Mouse (Mus musculus) liver, postnatal 0 days (tissue): ENCODE results near the gene Mov10. TPM values are rescaled to one million over a fixed set of nuclear protein-coding genes. Genes with fewer than 3 reads are reported as not detected.
A peak's percentile ranks its signal among the peaks of the same experiment; 100 is the strongest.
"Not testable (repeated sequence)": the region's sequence is repeated elsewhere in the genome, so short reads cannot be mapped to it uniquely, and the experiment has no call there.

Experiments
- ATAC-seq: fragments of 200-750 bp; cut with Nextera tagmentation; 2 replicates; pipeline ENCODE4 v1.8.0; 2017; ENCODE audit warnings: mild to moderate bottlenecking, moderate library complexity
- DNase-seq: peaks from one replicate; pipeline ENCODE4 v3.0.0-alpha.2; 2016
- H3K27ac ChIP-seq: fragments of 300-500 bp; sonication (generic); 2 replicates; pipeline ENCODE4 v1.5.1; 2014; ENCODE audit warnings: antibody characterized with exemption, moderate library complexity, mild to moderate bottlenecking, low read depth
- H3K27me3 ChIP-seq: fragments of 300-500 bp; sonication (generic); 2 replicates; pipeline ENCODE4 v1.6.1; 2014; ENCODE audit warnings: low read length, control low read depth, mixed read lengths; ENCODE audit not compliant: insufficient read depth
- H3K36me3 ChIP-seq: fragments of 300-500 bp; sonication (generic); replicated peaks from 2 replicates; pipeline ENCODE4 v1.6.1; 2014; ENCODE audit warnings: mild to moderate bottlenecking, control low read depth, low read length, moderate library complexity, mixed read lengths; ENCODE audit not compliant: insufficient read depth
- H3K4me1 ChIP-seq: fragments of 300-500 bp; sonication (generic); 2 replicates; pipeline ENCODE4 v1.6.1; 2014; ENCODE audit warnings: antibody characterized with exemption, mild to moderate bottlenecking, control low read depth; ENCODE audit not compliant: insufficient read depth
- H3K4me2 ChIP-seq: fragments of 300-500 bp; sonication (generic); 2 replicates; pipeline ENCODE4 v1.6.1; 2014; ENCODE audit warnings: low read depth, mild to moderate bottlenecking, low read length, moderate library complexity, mixed read lengths
- H3K4me3 ChIP-seq: fragments of 300-500 bp; sonication (generic); 2 replicates; pipeline ENCODE4 v1.5.1; 2014; ENCODE audit warnings: low read depth, low read length
- H3K9ac ChIP-seq: fragments of 300-500 bp; sonication (generic); replicated peaks from 2 replicates; pipeline ENCODE4 v1.6.1; 2014; ENCODE audit warnings: mild to moderate bottlenecking, moderate library complexity
- H3K9me3 ChIP-seq: fragments of 300-500 bp; sonication (generic); 2 replicates; pipeline ENCODE4 v1.6.1; 2016; ENCODE audit warnings: mild to moderate bottlenecking, control low read depth, low read length, mixed read lengths
- CTCF ChIP-seq: sonication (generic); IDR thresholded peaks from 2 replicates; pipeline ENCODE4 v1.5.1; 2016; ENCODE audit warnings: antibody characterized with exemption, low read depth
- EP300 ChIP-seq: IDR thresholded peaks from 2 replicates; pipeline ENCODE4 v1.6.1; 2016; ENCODE audit warnings: antibody characterized with exemption, low read depth, mild to moderate bottlenecking
- WGBS: fragments of 180-500 bp; shearing (Covaris S2); extraction: QIAGEN DNeasy Blood & Tissue Kit; methylation state at CpG from one replicate; pipeline ENCODE4 v1.1.7; 2014; ENCODE audit not compliant: insufficient replicate concordance; 5-methylcytosine and 5-hydroxymethylcytosine counted together
- polyA plus RNA-seq: library from polyadenylated mRNA; unstranded; fragments of >200 nt; fragmentation: Nextera tagmentation; extraction: Ambion mirVana; gene quantifications from 2 replicates; pipeline ENCODE4 v1.2.1, GENCODE M21; 2015

Mov10 gene
- polyA plus RNA-seq, 1 experiment from 2014 or later, result 37.3 TPM

GRCm38 (mm10) chr3:104767716-104768115, 50.6 kb downstream of the Mov10 start:
- no peak for DNase-seq
- Histone ChIP-seq H3K27me3 (0 out of 2 replicates have a peak, but pooled peaks cover 1% of the 10 kb centered on the region), H3K4me3 (no peak overlapping the region), H3K27ac (no peak overlapping the region), H3K36me3 (no peaks in the 10 kb centered on the region), H3K4me2 (no peak overlapping the region), H3K4me1 (no peaks in the 10 kb centered on the region), H3K9me3 (no peaks in the 10 kb centered on the region), H3K9ac (no peak overlapping the region)
- 58% methylated on average over 4 of the region's 4 CpGs for WGBS
- TF ChIP-seq EP300 (no peak), CTCF (no peak)
- no peak for ATAC-seq

- Histone ChIP-seq H3K4me3 (no peak overlapping the region), H3K4me2 (no peak overlapping the region), H3K27ac (no peak overlapping the region), H3K27me3 (no peaks in the 10 kb centered on the region), H3K9me3 (no peaks in the 10 kb centered on the region), H3K9ac (no peak overlapping the region), H3K36me3 (no peaks in the 10 kb centered on the region), H3K4me1 (peaks cover under 1% of the 10 kb centered on the region; the same call in 1 of the 2 replicates)
- DNase-seq (no peak), ATAC-seq (no peak)
- TF ChIP-seq CTCF (no peak), EP300 (no peak)
- WGBS, result 51% methylated on average over 2 of the region's 2 CpGs
Measured at GRCm38 (mm10) chr3:104767141-104767540, 51.2 kb downstream of the Mov10 start.

- H3K4me2 ChIP-seq, result no peak overlapping the region
- H3K4me1 ChIP-seq, result peaks cover 7% of the 10 kb centered on the region; the same call in 1 of the 2 replicates
- H3K4me3 ChIP-seq, result no peak overlapping the region
- peak; percentile 63 for DNase-seq
- TF ChIP-seq CTCF (peak; percentile 78), EP300 (no peak)
- no peaks in the 10 kb centered on the region for H3K27me3 ChIP-seq
- WGBS, result 19% methylated on average over 4 of the region's 4 CpGs
- H3K36me3 ChIP-seq, result no peaks in the 10 kb centered on the region
- H3K9ac ChIP-seq, result no peak overlapping the region
- no peaks in the 10 kb centered on the region for H3K9me3 ChIP-seq
- no peak for ATAC-seq
- no peak overlapping the region for H3K27ac ChIP-seq
Measured at GRCm38 (mm10) chr3:104765021-104765420, 53.3 kb downstream of the Mov10 start.

GRCm38 (mm10) chr3:104762103-104762863, 56.1 kb downstream of the Mov10 start:
- H3K4me2 ChIP-seq, result peak overlapping the region; percentile 52
- H3K9me3 ChIP-seq, H3K9ac ChIP-seq, H3K36me3 ChIP-seq, H3K27ac ChIP-seq, H3K4me3 ChIP-seq, H3K27me3 ChIP-seq: not testable (repeated sequence)
- H3K4me1 ChIP-seq, result peaks cover 15% of the 10 kb centered on the region
- WGBS, result 29% methylated on average over 19 of the region's 20 CpGs
- peak; percentile 54; the same call in 1 of the 2 replicates for ATAC-seq
- DNase-seq, result peak; percentile 33

GRCm38 (mm10) chr3:104758869-104759268, 59.5 kb downstream of the Mov10 start:
- no peaks in the 10 kb centered on the region for H3K9me3 ChIP-seq
- DNase-seq (no peak), ATAC-seq (no peak)
- TF ChIP-seq CTCF (no peak), EP300 (no peak)
- peak overlapping the region; percentile 71 for H3K4me2 ChIP-seq
- no peak overlapping the region for H3K27ac ChIP-seq
- H3K36me3 ChIP-seq, result no peaks in the 10 kb centered on the region
- peaks cover 4% of the 10 kb centered on the region; the same call in 1 of the 2 replicates for H3K27me3 ChIP-seq
- peak overlapping the region; percentile 26 for H3K4me3 ChIP-seq
- H3K9ac ChIP-seq, result peak overlapping the region; percentile 35
- peaks cover 15% of the 10 kb centered on the region for H3K4me1 ChIP-seq
- WGBS, result 27% methylated on average over 5 of the region's 5 CpGs

- H3K27ac ChIP-seq, result no peak overlapping the region
- peak overlapping the region; percentile 26 for H3K4me3 ChIP-seq
- no peaks in the 10 kb centered on the region for H3K9me3 ChIP-seq
- peak; percentile 56 for ATAC-seq
- H3K36me3 ChIP-seq, result no peaks in the 10 kb centered on the region
- TF ChIP-seq EP300 (no peak), CTCF (peak; percentile 86)
- peaks cover 4% of the 10 kb centered on the region; the same call in 1 of the 2 replicates for H3K27me3 ChIP-seq
- H3K4me1 ChIP-seq, result peaks cover 15% of the 10 kb centered on the region
- peak; percentile 79 for DNase-seq
- H3K9ac ChIP-seq, result peak overlapping the region; percentile 35
- H3K4me2 ChIP-seq, result peak overlapping the region; percentile 71
- 3% methylated on average over 27 of the region's 27 CpGs for WGBS
Measured at GRCm38 (mm10) chr3:104758406-104758805, 60.0 kb downstream of the Mov10 start.
